Mouse (Mus musculus) induced T-regulatory cell, adult 2 months (primary cell): ENCODE results near the gene Zkscan14.
A peak's percentile ranks its signal among the peaks of the same experiment; 100 is the strongest.
"Not testable (repeated sequence)": the region's sequence is repeated elsewhere in the genome, so short reads cannot be mapped to it uniquely, and the experiment has no call there.

ENCODE experiments used
- DNase-seq: peaks from one replicate; pipeline ENCODE4 v3.0.0-alpha.2; 2012; ENCODE audit warnings: low read depth

Gene Zkscan14

DNA sequence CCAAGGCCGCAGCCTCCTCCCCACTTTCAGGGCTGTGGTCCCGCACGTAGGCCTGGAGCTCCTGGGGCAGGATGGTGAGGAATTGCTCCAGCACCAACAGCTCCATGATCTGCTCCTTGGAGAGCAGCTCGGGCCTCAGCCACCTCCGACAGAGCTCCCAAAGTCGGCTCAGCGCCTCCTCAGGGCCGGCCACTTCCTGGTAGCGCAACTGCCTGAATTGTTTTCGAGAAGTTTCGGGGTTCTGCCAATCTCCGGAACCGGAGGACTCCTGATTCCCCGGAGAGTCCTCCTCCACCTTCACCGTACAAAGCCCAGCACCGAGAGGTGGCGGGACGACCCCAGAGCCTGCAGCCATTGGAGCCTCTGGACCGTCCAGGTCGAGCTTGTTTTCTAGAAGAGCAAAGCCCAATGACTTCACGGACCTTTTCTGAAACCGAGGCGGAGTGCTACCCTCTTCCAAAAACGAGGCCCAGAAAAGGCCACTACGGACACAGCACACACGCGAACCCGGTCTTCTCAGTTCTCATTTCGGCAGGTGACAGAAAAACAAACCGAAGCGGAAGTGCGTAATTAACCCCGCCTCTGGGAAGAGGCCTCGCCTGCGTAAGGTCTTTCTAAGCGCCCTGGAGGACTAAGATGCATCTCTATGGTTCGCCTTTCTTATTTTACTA lies at the start of gene Zkscan14:
TSS of gene Zkscan14 (minus strand) at position 548 of the 671 bp plus-strand sequence.
- peak; percentile 95 for DNase-seq

DNA sequence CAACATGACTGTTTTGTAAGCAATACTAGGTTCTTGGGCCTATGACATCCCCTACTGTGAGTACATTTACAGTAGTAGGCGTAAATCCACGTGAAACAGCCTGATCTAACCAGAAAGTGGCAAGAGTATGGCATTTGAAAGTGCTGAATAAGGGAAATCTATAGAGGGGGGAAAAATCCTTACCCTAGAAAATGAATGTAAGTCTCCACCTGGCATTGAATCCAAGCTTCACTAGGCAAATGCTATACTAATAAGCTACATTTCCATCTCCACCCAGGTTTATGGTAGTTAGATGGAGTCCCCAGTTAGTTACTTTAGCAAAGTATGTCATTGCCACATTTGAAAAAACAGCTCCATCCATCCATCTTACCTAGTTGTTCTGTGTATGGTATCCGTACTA lies 47.9 kb upstream of the Zkscan14 start:
- DNase-seq, result no peak

DNA sequence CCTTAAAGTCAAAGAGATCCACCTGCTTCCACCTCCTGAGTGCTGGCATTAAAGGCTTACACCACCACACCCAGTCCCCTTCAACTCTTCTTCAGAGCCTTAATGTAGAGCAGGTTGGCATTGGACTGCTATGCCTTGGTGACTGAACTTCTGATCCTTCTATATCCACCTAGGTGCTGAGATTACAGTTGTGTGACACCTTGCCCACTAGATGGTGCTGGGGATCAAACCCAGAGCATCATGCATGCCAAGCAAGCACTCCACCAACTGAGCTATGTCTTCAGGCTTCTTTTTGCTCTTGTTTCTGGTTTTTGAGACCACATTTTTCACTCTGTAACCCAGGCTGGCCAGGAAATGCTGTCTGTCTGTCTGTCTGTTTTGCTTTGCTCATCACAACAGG lies 33.0 kb upstream of the Zkscan14 start:
- DNase-seq, result peak; percentile 73

DNA sequence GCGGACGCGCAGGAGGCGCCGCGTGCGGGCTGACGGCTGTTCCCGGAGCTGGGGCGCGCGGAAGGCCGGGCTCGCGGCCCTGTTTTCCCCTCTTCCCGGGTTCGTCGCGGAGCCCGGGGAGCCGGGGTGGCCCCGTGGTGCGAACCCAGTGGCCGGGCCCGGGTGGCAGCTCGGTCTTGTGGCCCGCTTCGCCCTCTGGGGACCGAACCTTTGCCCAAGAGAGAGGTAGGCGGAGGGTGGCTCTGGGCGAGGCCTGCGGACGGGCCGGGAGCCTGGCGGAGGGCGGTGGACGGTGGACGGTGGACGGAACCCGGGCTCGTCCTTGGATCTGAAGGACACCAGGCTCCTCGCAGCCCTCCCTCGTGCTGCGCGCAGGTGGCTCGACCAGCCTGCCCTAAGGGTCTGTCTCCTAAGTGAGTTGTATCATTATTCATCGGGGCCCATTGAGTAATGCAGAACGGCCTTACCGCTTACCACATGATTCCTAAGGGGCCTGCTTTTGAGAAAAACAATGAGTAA lies 30.3 kb upstream of the Zkscan14 start:
- no peak for DNase-seq

DNA sequence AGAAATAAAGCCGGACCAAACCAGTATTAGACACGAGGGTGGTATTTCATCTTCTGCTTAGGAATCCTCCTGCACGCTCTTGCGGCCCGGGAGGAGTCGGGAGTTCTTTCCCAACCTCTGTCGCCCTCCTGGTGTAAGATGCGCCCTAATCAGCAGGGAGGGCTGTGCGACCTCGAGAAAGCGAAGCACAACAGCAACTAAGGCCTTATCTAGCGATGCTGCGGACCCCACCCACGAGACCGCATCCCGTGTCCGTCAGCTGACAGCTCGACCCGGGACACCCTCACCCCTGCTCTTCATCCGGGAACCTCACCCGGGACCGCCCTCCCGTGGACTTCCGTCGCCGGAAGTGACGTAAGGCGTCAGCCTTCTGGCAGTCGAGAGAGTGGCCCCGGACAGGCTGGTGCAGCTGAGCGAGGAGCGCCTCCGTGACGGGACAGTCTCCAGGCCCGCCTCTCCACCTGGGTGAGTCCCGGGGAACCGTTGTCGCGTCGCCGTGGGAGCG lies 29.8 kb upstream of the Zkscan14 start, which contains the start of gene Zfp655:
TSS of gene Zfp655 (plus strand) at position 349 of the 505 bp plus-strand sequence.
- DNase-seq, result peak; percentile 98

DNA sequence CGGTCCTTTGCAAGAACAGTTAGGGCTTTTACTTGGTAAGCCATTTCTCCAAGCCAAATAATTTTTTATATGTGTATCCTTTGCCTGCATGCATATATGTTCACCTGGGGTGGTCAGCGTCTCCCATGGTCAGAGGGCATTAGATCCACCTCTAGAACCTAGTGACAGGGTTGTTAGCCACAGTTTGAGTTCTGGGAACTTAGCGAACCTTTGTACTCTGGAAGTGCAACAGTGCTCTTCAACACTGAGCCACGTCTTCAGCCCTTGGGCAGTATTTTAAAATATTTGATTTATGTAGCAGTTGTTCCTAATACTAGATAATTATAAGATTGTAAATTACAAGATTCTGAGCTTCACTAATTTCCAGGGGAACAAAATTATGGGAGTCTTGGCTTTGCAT lies 29.0 kb upstream of the Zkscan14 start:
- no peak for DNase-seq

DNA sequence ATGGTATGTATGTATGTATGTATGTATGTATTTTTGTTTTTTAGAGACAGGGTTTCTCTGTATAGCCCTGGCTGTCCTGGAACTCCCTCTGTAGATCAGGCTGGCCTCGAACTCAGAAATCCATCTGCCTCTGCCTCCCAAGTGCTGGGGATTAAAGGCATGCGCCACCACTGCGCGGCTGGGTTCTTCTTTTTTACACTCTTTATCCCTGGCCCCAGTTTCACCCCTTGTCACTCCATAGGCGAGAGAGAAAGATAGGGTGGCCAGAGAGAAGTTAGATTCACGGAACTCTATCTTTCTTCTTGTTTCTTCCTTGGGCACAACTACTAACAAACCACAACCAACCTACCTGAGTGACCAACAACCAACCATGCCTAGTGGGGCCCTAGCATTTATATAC lies 27.6 kb upstream of the Zkscan14 start:
- not testable (repeated sequence) for DNase-seq

DNA sequence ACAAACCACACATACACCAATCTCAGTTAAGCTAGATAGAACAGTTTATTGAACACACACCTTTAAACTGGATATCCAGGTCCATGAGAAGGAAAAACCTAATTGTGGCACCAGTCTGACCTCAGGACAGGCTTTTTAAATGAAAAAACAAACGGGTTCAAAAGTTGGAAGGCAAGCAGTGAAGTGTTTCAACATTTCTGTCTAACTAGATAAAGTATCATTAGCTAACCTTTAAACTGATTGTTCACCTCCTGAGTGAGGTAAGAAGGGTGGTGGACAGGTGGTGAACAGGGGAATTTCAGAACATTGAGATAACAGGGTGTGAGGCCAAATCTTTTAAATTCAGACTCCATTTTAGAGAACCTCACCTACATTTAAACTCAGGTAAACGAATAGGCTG lies 24.8 kb upstream of the Zkscan14 start:
- DNase-seq, result no peak

DNA sequence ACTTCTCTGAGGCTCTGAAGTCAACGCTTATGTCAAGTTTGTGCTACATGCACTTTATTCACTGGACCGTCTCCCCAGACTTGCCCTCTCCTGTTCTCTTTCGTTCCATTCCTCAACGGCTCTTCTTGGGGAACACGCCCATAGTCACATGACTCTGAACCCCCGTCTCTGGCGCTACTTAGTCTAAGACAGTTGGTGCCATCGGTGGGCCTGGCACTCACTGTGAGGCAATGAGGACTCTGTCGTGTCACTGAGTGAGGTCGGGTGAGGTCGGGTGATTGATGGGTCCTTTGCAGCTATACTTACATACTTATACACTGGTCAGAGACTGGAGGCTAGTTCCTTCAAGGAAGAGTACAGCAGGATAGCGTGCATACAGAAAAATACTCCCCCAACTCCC lies 21.7 kb upstream of the Zkscan14 start:
- DNase-seq, result no peak

DNA sequence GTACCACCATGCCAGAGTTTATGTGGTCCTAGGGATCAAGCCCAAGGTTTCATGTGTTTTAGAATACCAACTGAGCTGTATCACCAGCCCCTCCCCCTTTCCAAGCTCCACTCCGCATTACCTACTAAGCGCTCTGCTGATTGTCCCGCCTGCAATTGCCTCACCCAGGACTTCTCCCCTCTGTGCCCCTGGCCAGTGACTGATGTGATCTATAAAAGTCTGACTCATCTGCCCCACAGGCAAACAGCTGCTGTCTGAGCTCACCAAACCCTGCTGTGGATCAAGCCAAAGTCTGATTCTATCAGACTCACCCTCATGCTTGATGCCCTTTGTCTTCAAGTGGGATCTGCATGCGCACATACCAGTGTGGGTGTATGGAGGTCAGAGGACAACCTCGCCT lies 21.2 kb upstream of the Zkscan14 start:
- no peak for DNase-seq

DNA sequence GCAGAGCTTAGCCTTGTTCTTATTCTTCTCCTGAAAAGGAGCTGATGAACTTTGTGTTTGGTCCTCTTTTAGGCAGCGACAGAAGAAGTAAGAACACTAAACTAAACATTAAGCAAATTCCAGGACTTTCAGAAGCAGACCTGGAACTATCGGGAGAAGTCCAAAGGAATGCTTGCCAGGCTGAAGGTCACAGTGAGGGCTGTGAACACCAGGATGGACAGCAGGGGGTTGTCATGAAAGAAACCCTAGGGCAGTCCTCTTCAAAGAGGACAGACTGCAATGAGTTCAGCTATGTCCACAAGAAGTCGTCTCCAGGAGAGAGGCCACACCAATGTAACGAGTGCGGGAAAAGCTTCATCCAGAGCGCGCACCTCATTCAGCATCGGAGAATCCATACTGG lies 18.3 kb upstream of the Zkscan14 start:
- DNase-seq, result no peak

DNA sequence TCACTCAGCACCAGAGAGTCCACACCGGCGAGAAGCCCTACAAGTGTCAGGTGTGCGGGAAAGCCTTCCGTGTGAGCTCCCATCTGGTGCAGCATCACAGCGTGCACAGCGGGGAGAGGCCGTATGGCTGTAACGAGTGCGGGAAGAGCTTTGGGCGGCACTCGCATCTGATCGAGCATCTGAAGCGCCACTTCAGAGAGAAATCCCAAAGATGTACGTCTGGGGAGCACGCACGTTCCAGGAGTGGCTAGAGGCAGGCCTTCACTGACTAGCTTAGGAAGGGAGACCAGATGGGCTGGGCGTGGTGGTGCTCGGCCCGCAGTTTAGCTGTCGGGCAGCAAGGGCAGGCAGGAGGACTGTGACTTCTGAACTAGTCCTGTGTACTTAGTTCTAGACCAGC lies 17.0 kb upstream of the Zkscan14 start:
- no peak for DNase-seq

DNA sequence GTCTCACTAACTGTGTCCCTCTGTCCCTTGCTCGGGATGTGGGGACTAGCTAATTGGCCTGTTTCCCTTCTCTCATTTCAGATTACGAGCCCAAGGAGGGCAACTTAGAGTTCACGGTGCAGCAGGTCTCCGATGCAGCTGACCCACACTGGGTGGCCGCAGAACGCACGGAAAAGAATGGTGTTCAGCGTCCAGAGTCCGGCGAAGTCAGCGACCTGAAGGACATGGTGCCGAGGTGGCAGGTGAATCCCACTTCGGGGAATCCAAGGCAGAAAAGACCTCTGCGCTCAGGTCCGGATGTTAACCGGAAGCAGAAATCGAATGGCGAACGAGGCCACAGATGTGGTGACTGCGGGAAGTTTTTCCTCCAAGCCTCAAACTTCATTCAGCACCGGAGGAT lies 16.5 kb upstream of the Zkscan14 start:
- DNase-seq, result no peak

DNA sequence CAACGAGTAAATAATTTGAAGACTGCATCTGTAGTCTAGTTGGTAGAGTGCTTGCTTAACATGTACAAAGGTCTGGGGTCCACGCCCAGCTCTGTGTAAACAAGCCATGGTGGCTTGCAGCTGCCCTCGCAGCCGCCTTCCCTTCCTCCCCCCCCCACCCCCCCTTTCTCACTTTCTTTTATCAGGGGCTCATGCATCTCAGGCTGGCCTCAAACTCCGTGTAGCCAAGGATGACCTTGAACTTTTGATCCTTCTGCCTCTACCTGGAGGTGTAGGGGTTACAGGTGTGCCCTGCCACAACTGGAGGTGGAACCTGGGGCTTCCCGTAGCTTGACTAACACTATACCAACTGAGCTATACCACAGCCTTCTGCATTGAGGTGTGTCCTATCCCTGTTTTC lies 16.1 kb upstream of the Zkscan14 start:
- DNase-seq, result no peak

DNA sequence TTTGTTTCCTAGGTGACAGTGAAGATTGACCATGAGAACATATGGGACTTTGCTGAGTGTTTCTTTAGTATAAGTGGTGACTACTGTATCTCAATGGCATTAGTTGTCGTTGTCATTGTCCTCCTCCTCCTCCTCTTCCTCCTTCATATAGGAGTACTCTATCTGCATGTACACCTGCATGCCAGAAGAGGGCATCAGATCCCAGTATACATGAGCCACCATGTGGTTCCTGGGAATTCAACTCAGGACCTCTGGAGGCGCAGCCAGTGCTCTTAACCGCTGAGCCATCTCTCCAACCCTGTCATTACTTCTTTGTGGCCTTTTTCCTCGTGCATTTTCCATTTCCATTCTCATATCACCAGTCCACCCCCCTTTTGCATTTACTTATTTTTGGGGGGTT lies 13.0 kb upstream of the Zkscan14 start:
- no peak for DNase-seq

DNA sequence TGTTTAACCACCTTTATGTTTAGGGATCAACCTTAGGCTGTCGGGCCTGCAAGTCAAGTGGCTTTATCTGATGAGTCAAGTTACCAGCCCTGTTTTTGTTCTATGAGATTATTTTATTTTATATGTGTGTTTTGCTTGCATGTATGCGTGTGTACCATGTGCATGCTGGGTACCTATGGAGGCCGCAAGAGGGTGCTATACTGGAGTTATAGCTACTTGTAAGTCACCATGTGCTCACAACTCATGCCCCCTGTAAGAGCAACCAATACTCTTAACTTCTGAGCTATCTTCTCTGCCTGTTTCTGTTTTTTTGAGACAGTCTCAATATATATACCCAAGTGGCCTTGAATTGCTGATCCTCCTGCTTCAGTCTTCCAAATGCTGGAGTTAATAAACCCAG lies 11.8 kb upstream of the Zkscan14 start:
- no peak for DNase-seq

DNA sequence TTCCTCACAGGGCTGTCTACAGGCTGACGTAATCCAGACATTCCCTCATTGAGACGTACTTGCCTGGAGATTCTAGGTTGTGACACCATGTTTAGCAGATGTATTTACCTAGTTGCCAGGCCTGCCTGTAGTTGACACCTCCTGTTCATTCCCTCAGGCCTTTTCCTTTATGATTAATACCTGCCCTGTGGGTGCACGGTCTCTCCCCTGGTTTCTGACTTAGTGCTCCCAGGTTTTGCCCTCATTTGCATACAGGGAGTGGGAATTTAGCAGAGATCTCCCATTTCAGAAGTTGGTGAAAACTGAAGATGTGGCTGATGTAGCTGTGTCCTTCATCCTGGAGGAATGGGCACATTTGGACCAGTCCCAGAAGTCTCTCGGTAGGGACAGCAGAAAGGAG lies 10.5 kb upstream of the Zkscan14 start:
- DNase-seq, result no peak

DNA sequence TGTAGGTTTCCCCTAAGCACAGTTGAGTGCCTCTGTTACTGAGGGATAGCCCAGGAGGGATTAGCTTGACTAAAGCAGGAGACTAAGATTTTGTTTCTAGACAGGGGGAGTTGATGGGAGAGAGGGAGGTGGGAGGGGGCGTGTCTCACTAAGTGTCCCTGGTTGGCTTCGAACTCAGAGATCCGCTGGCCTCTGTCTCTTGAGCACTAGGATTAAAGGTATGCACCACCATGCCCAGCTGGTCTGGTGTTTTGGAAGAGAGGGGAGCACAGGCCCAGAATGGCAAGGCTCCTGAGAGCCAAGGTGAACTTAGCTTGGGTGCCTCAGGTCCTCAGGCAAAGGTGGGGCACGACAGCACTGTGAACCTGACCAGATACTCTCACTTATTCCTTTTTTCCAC lies 9.7 kb upstream of the Zkscan14 start:
- no peak for DNase-seq

DNA sequence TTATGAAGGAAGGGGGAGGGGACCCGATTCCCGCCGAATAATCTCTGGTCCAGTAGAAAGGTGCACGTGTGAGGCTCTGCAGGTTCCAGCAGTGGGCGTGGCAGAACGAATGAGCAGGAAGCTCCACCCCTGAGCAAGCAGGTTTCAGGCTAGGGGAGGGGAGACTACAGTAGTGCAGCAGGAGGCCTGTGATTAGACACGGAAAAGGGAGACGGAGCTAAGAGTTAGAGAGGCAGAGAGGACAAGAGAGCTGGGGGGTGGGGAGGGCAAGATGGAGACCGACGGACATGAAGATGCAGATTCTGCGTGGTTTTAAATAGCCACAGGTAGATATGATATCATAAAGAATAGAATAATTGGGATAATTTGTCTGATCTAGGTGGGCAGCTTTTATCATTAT lies 6.7 kb upstream of the Zkscan14 start:
- DNase-seq, result not testable (repeated sequence)

DNA sequence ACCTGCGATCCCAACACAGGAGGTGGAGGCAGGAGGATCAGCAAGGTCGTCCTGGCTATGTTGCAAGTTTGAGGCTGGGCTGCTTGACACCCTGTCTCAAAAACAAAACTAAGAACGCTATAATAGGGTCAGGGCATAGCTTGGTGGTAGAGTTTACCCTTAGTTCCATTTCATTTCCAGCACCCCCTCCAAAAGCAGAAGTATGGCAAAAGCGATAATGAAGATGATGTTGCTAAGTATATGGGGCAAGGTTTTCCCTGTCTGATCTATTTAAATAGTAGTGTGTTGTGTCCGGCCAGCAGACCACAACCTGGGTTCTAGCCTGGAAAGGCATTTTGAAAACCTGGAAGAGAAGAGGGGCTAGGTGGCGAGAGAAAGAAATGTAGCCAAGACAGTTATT lies 6.3 kb upstream of the Zkscan14 start:
- no peak for DNase-seq

DNA sequence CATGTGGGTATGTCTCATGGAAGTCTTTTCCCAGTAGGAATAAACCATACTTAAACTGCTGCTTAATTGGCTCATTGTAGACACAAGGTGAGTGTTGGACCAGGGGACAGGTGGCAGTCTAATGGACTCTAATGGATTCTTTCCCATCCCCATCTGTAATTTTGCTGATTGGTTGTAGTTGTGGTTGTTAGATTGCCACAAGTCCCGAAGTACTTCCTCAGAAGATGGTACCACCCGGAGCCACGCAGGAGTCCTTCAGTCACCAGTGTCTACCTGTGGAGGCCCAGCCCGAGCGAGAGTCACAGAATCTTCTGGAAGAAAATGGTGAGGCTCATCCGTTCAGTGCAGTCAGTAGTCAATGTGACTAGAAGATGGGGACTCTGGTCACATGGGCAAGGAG lies 5.7 kb upstream of the Zkscan14 start:
- DNase-seq, result no peak

DNA sequence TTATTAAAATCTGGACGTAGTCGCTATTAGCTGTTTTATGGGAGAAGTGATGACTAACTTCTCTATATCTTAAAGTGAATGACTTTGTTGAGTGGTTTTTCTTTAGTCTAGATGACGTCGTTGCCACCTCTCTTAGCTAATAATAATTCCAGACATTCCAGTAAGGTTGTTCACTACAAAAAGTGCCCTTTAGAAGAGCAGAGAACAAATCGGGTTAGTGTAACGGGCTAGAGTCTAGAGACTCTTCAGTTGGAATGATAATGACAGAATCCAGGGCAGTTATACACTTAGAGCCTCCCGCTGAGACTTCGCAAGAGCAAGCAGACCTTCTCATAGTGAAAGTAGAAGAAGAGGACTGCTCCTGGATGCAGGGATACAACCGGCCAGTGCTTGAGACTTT lies 3.4 kb upstream of the Zkscan14 start:
- peak; percentile 40 for DNase-seq

DNA sequence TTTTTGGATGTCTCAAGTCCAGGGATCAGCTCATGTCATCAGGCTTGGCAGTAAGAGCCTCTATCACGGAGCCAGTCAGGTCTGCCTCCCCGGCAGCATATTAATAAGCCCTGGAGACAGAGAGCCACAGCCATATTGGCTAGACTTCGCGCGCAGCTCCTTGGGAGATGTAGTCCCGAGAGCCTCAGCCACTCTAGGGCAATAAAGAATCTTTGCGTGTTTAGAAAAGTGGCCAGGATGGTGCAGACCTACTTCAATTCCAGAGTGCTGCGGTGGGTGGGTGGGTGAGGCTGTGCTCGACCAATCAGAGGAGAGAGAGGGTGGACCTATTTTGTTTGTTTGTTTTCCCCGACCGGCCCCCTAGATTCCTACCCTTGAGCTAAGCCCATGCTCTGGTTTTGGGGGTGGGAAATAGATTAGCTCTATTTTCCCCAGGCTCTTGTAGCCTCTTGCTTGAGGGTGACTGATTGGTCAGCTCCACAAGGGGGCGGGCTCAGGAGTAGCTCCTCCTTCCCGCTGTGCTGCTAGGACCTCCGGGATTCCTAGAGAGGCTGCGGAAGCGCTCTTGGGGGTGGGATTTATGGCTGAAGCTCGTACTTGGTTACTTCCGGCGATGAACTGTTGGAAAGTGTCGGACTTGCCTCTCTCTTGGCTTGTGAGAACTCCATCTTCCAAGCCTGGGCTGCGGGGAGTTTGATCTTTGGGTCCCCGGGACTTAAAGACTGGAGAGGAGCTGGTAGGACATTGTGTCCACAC lies 2.4 kb upstream of the Zkscan14 start, which contains the start of gene Zkscan5:
TSS of gene Zkscan5 (plus strand) at position 627 of the 756 bp plus-strand sequence.
- DNase-seq, result peak; percentile 97
